Mouse (Mus musculus): ENCODE measurements around the gene Rab19. TPM values are rescaled to one million over a fixed set of nuclear protein-coding genes. Genes with fewer than 3 reads are reported as not detected.
A peak's percentile ranks its signal among the peaks of the same experiment; 100 is the strongest.
"Not testable (repeated sequence)": the region's sequence is repeated elsewhere in the genome, so short reads cannot be mapped to it uniquely, and the experiment has no call there.

Gene Rab19
- total RNA-seq, 2 experiments from 2014 or later = 0.26 to 1.4 TPM

DNA sequence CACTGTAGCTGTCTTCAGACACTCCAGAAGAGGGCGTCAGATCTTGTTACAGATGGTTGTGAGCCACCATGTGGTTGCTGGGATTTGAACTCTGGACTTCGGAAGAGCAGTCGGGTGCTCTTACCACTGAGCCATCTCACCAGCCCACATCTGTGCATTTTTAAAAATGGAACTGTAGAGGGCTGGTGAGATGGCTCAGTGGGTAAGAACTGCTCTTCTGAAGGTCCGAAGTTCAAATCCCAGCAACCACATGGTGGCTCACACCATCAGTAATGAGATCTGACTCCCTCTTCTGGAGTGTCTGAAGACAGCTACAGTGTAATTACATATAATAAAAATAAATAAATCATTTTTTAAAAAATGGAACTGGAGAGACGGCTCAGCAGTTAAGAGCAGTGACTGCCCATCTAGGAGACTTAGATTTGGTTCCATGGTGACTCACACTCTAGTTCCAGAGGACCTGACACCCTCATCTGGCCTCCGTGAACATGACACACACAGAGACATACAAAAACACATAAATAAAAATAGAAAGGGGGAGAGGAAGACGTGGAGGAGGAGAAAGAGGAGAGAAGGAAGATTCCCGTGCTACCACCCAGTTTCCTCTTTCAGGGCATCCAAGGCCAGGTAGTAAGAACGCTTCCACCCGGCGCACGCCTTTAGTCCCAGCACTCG is 2.7 kb upstream of the Rab19 start:
- ATAC-seq (replicated peaks; ENCODE audit: poor library complexity, severe bottlenecking) = not testable (repeated sequence)

DNA sequence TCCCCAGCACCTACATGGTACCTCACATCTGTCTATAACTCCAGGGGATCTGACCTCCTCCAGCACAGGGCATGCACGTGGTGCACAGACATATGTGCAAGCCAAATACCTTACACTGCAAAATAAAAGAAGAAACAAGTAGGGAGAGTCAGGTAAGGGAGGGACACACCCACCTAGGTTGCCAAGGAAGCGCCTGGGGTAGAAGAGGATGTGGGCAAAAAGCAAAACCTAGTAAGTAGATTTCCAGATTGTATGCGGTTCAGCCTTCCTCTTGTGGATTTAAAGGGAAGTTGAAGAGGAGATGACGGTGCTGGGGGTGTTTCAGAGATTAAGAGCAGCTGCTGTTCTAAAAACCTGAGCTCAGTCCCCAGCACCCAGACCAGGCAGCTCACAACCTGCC is 1.8 kb upstream of the Rab19 start:
- ATAC-seq (replicated peaks; ENCODE audit: poor library complexity, severe bottlenecking) = peak; percentile 82

DNA sequence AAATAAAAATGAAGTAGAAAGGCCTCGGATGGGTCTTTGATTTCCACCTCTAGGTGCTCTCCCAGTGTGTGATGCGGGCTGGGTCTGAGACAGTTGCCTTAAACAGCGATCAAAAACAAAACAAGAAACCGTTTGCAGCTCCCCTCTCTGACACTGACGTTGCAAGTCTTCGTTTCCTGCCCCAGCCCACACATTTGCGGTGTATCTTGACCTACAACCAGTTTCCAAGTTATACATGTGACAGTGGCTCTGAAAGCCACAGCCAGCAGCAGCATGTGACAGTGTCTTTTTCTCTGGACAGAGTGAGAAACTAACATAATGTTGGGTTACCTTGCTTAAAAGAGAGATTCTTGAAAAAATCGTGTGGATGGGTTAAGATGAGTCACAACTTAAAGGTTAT is 1.2 kb upstream of the Rab19 start:
- ATAC-seq (replicated peaks; ENCODE audit: poor library complexity, severe bottlenecking) = peak; percentile 76

DNA sequence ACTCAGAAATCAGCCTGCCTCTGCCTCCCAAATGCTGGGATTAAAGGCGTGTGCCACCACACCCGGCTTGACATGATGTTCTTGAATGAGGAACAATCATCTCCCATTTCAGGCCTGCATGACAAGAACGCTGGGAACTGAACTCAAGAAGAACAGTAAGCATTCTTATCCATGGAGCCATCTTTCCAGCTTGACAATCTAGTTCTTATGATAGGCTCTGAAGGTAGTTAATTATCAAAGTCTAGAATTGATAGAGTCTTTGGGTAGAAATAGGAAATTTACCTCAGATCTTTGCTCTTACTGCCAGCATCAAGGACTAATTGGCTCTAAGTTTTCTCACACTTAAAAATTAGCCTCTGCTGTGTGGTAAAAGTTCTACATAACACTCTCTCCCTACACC is 699 bp upstream of the Rab19 start:
- ATAC-seq (replicated peaks; ENCODE audit: poor library complexity, severe bottlenecking) = no peak

DNA sequence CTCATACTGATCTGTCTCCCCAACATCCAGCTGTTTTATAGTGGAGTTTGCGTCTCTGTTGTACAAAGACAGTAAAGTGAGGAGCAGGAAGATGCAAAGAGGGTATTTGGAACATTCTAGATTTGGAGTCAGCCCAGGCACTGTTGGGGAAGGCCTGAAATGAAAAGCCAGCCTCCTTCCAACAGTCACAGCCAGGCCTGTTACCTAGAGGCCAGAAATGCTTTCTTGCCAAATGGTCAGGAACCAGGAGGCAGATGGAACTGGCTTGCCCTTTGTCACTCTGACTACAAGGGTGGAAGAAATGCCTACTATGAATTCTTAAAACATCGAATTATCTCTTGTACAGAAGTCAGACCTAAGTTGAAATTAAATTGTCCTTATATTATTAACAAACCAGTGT is 9.0 kb downstream of the Rab19 start:
- ATAC-seq (replicated peaks; ENCODE audit: poor library complexity, severe bottlenecking) = no peak

DNA sequence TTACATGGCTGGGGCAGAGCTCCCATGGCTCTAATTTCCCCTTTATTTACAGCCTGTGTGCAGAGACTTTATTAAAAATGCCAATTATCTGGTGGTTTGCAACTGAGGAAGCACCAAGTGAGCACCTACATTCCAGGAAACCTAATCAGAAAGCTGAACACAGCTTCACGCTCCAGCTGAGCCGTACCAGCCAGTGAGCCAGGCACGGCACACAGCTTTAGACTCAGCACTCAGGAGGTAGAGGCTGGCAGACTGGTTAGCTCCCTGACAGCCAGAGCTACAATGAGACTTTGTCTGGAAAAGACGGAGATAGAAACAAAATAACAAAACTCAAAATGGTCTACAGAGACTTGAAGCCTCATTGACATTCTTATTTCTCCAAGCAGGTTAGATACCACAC is 14.5 kb downstream of the Rab19 start:
- no peak for ATAC-seq (replicated peaks; ENCODE audit: poor library complexity, severe bottlenecking)

DNA sequence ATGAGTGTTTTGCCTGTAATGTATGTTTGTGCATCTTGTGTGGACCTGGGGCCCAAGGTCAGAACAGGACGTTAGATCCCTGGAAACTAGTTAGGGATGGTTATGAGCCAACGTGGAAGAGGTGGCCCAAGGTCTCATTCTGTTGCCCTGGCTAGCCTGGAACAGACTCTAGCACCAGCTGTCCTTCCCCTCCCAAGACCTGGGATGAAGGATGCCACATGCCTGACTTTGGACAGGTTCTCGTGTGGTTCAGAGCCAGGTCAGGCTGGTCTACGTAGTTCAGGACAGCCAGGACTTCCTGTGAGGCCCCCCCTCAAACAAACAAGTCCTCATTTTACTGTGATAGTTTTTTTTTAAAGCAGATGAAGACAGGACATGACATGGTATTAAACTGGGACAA is 14.9 kb downstream of the Rab19 start:
- no peak for ATAC-seq (replicated peaks; ENCODE audit: poor library complexity, severe bottlenecking)

DNA sequence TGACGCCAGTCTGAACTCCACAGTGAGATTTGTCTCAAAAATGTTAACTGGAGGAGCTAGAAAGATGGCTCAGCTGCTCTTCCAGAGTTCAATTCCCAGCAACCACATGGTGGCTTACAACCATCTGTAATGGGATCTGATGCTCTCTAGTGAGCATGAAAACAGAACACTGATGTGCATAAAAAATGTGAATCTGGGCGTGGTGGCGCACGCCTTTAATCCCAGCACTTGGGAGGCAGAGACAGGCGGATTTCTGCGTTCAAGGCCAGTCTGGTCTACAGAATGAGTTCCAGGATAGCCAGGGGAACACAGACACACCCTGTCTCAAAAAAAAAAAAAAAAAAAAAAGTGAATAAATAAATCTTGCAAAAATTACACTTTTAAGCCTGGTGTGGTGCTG is 16.1 kb downstream of the Rab19 start:
- ATAC-seq (replicated peaks; ENCODE audit: poor library complexity, severe bottlenecking) = no peak

DNA sequence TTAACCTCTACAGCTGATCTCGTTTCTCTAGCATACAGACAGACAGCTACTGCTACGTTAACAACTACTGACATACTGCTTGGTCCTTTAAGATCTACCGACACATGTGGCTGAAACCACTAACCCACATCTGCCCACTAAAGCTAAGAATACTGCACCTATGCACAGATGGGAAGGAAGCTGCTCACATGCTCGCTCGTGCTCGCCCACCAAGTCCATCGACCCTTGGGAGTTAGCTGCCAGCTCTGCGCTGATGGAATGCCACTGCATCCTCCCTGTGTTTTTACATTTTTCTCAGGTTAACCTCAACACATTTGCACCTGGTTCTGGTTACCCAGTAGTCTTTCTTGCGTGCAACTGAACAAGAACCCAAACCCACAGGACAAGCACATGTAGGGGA is 17.4 kb downstream of the Rab19 start:
- no peak for ATAC-seq (replicated peaks; ENCODE audit: poor library complexity, severe bottlenecking)

DNA sequence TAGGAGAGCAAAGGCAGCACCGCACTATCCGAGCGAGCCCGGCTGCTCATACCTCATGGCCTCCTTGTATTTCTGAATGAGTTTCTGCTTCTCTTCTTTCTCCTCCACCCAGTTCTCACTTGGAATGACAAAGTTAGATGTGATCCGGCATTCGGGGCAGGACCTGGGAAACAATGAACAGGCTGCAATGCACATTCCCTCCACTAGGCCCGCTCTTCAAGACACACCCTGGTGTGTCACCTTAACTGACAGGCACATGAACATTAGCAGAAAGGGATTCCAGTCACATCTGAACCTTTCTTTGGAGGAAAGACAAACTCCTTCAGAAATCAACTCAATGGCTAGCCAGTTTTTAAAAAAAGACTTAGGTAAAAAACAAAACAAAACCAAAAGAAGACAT is 19.4 kb downstream of the Rab19 start:
- no peak for ATAC-seq (replicated peaks; ENCODE audit: poor library complexity, severe bottlenecking)

DNA sequence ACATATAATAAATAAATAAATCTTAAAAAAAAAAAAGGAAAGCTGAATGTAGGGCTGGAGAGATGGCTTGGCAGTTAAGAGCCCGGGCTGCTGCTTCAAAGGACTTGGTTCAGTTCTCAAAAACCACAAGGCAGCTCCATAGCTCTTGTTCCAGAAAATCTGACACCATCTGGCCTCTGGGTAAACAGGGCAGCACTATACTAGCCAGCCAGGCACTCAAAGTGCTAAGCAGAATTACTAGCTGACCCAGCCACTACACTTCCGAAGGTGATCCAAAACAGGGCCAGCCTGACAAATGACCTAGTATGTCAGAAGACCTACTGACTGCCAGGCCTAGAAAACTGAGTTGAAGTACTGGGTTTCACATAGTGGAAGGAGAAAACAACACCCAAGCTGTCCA is 22.2 kb downstream of the Rab19 start:
- ATAC-seq (replicated peaks; ENCODE audit: poor library complexity, severe bottlenecking) = no peak

DNA sequence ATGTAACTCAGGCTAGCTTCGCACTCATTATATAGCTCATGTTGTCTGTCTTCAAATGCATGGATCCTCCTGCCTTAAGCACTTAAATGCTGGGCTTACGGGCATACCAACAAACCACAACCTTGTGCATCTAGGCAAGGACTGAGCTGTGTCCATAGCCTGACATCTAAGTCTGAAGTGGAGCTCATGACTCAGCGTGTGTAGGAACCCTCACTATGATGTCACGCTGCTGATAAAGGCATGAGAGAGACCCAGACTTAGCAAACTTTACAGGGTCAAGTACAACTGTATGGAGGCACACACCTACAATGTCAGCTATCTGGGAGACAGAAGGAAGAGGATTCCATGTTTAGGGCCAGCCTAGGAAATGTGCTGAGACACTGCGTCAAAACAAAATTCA is 25.5 kb downstream of the Rab19 start:
- no peak for ATAC-seq (replicated peaks; ENCODE audit: poor library complexity, severe bottlenecking)

DNA sequence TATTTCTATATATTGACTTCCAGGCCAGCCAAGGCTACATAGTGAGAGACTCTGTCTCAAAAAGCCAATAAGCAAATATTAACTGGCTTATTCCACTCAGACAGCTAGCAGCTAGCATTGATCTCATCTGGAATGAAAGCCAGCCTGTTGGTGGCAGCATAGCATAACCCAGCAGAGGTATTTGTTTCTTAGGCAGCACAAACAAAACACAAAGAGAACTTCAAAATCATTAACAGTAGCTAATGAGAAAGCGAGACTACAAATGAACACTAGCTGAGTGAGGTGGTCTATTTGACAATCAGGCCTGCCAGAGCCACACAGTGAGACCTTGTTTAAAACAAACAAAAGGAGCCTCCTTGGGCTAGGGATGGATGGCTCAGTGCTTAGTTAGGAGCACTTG is 33.1 kb downstream of the Rab19 start:
- ATAC-seq (replicated peaks; ENCODE audit: poor library complexity, severe bottlenecking) = no peak

DNA sequence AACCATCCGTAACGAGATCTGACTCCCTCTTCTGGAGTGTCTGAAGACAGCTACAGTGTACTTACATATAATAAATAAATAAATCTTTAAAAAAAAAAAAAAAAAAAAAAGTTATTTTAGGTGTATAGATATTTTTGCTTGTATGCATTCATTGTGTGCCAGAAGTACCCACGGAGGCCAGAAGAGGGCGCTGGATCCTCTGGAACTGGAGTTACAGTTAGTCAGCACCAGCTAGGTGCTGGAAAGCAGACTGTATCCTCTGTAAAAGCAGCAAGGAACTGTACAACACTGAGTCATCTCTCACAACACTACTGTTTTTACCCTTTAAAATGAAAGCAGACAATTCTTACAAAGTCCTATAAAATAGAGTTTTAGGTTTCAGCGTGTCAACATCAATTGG is 34.8 kb downstream of the Rab19 start:
- ATAC-seq (replicated peaks; ENCODE audit: poor library complexity, severe bottlenecking) = peak; percentile 34

DNA sequence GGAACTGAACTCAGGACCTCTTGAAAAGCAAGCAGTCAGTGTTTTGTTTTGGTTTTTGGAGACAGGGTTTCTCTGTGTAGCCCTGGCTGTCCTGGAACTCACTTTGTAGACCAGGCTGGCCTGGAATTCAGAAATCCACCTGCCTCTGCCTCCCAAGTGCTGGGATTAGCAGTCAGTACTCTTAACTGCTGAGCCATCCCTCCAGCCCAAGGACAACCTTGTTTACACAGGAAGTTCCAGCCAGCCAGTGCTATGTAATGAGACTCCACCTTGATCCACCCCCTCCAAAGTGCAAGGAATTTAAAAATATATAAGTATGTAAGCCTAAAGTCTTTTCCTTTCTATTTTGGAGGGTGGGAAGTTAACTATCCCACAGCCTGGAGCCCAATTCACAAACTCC is 35.7 kb downstream of the Rab19 start:
- ATAC-seq (replicated peaks; ENCODE audit: poor library complexity, severe bottlenecking) = not testable (repeated sequence)

DNA sequence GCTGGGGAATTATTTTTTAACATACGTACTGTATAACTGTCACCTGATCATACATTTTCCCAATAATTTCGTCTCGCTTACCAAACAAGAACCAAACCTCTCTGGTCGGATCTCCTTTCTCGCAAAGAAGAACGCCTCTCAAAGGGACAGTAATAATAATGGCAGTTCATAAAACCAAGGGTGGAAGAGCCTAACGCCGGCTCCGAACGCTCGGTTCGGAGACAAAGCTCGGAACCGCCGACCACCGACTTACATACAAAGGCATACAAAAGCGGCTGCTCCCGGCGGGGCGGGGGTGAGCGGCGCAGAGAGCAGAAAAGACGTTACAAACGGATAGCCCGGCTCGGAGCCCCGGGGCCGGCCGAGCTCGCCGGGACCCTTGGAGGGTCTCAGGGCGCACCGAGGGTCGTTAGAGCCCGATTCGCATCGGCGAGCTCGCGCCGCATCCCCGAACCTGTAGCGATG is 38.4 kb downstream of the Rab19 start:
- peak; percentile 2; the same call in 1 of the 2 replicates for ATAC-seq (replicated peaks; ENCODE audit: poor library complexity, severe bottlenecking)

DNA sequence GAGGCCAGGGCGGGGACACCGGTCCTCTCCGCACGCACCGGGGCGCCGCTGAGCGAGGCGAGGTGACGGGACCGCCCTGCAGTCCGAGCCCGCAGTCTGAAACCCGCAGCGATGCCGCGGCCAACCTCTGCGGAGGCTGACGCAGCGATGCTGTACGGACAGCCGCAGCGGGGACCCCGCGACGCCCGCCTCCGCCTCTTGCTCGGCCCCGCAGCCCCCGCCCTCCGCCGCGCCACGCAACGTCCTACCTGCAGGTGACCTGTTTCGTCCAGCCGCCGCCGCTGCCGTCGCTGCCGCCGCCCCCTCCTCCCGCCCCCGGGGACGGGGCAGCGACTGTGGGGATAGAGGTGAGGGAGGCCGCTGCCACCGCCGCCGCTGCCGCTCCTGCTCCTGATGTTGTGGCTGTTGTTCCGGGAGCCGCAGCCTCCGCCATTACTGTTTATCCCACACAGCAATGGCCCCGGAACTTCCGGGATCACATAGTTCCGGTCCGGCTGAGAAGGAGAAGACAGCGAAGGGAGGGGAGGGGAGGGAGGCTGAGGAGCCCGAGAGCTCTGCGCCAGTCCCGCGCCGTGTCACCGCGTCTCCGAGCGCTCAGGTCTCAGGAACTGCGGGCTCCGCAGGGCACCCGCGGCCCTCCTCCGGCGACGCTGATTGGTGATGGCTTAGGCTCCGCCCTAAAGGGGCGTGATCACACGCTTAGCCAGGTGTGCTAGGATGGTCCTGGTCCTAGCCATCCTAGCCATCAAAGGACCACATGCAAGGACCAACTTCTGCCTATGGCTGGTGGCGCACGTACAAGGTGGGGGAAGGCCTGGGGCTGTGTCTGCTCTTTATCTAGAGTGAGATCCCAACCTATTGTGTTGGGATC is 39.1 kb downstream of the Rab19 start, which contains the start of gene Mkrn1:
TSS of gene Mkrn1 (minus strand) at position 612 of the 871 bp plus-strand sequence.
- ATAC-seq (replicated peaks; ENCODE audit: poor library complexity, severe bottlenecking) = peak; percentile 82

DNA sequence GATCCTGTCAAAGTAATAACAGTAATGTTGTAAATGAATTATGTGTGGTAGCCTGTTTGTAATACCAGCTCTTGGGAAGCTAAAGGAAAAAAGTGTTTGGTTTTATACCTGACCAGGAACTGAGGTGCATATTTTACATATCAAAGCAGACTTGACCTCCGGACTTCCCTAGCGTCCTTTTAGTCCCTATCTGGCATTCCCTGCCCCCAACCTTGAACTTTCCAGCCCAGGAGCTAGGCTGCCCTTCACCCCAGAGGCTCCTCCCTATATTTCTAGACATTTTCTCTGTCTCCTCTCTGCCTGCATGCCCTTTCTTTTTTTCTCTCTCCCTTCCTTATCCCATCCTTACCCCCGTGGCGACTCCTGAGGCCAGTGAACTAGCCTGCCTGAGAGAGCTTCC is 39.9 kb downstream of the Rab19 start:
- ATAC-seq (replicated peaks; ENCODE audit: poor library complexity, severe bottlenecking) = no peak

DNA sequence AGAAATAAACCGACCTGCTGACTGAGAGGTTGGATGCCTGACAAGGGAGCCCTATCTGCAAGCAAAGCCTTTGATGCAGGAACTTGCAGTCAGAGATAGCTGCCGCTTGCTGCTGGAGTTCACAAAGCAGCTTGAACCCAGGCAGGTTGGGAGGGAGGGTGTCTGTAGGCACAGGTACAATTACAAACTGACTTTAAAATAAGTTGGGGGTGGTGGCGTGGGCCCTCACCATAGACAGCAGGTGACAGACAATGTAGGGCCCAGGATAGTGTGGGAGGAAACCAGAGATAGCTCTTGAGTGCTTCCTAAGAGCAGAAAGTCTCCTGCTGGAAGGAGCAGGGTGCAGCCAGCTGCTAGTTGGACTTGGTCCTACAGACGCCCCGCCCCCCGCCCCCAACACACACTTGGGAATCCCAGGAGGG is 42.2 kb downstream of the Rab19 start:
- no peak for ATAC-seq (replicated peaks; ENCODE audit: poor library complexity, severe bottlenecking)

DNA sequence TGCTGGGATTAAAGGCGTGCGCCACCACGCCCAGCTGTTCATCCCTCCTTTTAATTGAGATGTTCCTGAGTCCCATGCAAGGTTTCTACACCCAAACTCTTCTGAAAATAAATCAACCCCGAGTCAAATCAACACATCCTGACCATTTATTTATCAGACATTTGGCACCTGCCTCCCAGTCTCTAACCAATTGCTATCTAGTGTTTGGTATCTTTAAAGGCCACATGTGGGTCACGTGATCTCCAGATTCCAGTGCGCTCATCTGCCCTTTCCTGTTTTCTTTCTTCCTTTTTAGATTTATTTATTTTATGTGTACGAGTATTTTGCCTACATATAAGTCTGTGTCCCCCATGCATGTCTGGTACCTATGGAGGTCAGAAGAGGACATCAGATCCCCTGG is 42.7 kb downstream of the Rab19 start:
- no peak for ATAC-seq (replicated peaks; ENCODE audit: poor library complexity, severe bottlenecking)

DNA sequence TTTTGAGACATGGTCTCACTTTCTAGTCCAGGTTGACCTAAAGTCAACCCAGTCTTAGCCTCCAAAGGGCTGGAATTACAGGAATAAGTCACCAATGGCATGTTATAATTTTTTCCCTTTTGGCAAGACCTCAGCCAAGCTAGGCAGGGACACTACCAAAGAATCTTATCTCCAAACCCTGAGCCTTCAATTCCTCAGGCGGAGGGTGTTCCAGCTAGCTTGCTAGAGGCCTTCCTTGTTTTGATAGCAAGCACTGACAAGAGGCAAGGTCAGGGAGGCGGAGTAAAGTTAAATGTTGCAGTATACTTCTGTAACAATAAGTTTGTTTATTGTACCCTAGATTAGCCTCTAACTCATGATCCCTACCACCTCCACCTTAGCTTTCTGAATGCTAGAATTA is 44.2 kb downstream of the Rab19 start:
- no peak for ATAC-seq (replicated peaks; ENCODE audit: poor library complexity, severe bottlenecking)

DNA sequence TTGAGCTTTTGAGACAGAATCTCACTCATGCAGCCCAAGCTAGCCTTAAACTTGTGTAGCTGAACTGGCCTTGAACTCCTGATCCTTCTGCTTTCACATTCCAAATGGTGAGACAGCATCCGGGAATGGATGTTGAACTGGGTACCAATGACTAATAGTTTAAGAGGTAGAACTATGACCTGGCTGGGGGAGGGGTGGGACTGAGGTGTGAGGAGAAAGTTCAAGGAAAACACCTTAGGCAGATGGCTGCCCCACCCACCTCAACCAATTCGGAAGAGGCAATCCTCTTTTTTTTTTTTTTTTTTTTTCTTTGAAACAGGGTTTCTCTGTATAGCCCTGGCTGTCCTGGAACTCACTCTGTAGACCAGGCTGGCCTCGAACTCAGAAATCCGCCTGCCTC is 45.8 kb downstream of the Rab19 start:
- no peak for ATAC-seq (replicated peaks; ENCODE audit: poor library complexity, severe bottlenecking)
